10 mouse cellular contexts compared by ENCODE assay signal in genomic region chr14:105589751-105590150, GRCm38 (mm10).
DNase-seq lines count a peak whose midpoint lies in the region; ATAC-seq lines count a peak whose summit lies in the region.
"Had no signal": no experiment of that assay in that cellular context is flagged by ENCODE, and none has a peak within 500 bp of the region (broad histone marks: within the 10 kb centered on the region; RNA-seq: fewer than 3 reads in every experiment).

No protein-coding gene starts in this region.

- H3K36me3 ChIP-seq in heart, embryonic 11.5 days (ENCODE audit: control insufficient read depth, insufficient read depth, low read length): no peaks in the 10 kb centered on the region
- no peaks in the 10 kb centered on the region for H3K36me3 ChIP-seq in midbrain, embryonic 14.5 days (ENCODE audit: control insufficient read depth, insufficient read depth, low read length)
- H3K36me3 ChIP-seq in midbrain, embryonic 13.5 days: no peaks in the 10 kb centered on the region
- no peaks in the 10 kb centered on the region for H3K36me3 ChIP-seq in hindbrain, embryonic 14.5 days (replicated peaks; ENCODE audit: control insufficient read depth, insufficient read depth)
- H3K36me3 ChIP-seq in neural tube, embryonic 15.5 days: no peaks in the 10 kb centered on the region
- H3K36me3 ChIP-seq: embryonic facial prominence, embryonic 15.5 days had no signal

- peak overlapping the region; percentile 46; the same call in 1 of the 2 replicates for H3K27ac ChIP-seq in heart, embryonic 11.5 days (ENCODE audit: low read depth, low read length)
- H3K27ac ChIP-seq in midbrain, embryonic 14.5 days (replicated peaks; ENCODE audit: low read depth, low read length): peak overlapping the region; percentile 65; the same call in 1 of the 2 replicates
- H3K27ac ChIP-seq in midbrain, embryonic 13.5 days: no peak overlapping the region
- H3K27ac ChIP-seq in hindbrain, embryonic 14.5 days: peak overlapping the region; percentile 76
- H3K27ac ChIP-seq in neural tube, embryonic 15.5 days (replicated peaks): peak overlapping the region; percentile 81

- H3K4me1 ChIP-seq in heart, embryonic 11.5 days (ENCODE audit: control insufficient read depth, insufficient read depth, low read length): peaks cover 10% of the 10 kb centered on the region
- H3K4me1 ChIP-seq in midbrain, embryonic 14.5 days (ENCODE audit: control insufficient read depth, insufficient read depth, low read length): no peaks in the 10 kb centered on the region; the same call in 1 of the 2 replicates
- peaks cover 14% of the 10 kb centered on the region for H3K4me1 ChIP-seq in midbrain, embryonic 13.5 days (replicated peaks)
- peaks cover 5% of the 10 kb centered on the region; the same call in 1 of the 2 replicates for H3K4me1 ChIP-seq in hindbrain, embryonic 14.5 days (replicated peaks; ENCODE audit: control insufficient read depth, insufficient read depth, low read length)
- peaks cover 24% of the 10 kb centered on the region for H3K4me1 ChIP-seq in neural tube, embryonic 15.5 days

- H3K27me3 ChIP-seq in heart, embryonic 11.5 days (ENCODE audit: control insufficient read depth, insufficient read depth, low read length): no peaks in the 10 kb centered on the region
- no peaks in the 10 kb centered on the region for H3K27me3 ChIP-seq in midbrain, embryonic 14.5 days (ENCODE audit: control insufficient read depth, insufficient read depth, low read length)
- H3K27me3 ChIP-seq in midbrain, embryonic 13.5 days: no peaks in the 10 kb centered on the region
- no peaks in the 10 kb centered on the region for H3K27me3 ChIP-seq in hindbrain, embryonic 14.5 days (ENCODE audit: control insufficient read depth, insufficient read depth, low read length)
- H3K27me3 ChIP-seq in neural tube, embryonic 15.5 days (replicated peaks): no peaks in the 10 kb centered on the region
- H3K27me3 ChIP-seq: embryonic facial prominence, embryonic 15.5 days had no signal

- H3K9ac ChIP-seq in heart, embryonic 11.5 days (ENCODE audit: low read depth, low read length): peak overlapping the region; percentile 49; the same call in 1 of the 2 replicates
- H3K9ac ChIP-seq in midbrain, embryonic 14.5 days (replicated peaks; ENCODE audit: low read length): no peak overlapping the region
- no peak overlapping the region for H3K9ac ChIP-seq in midbrain, embryonic 13.5 days (replicated peaks)
- no peak overlapping the region for H3K9ac ChIP-seq in hindbrain, embryonic 14.5 days
- H3K9ac ChIP-seq in neural tube, embryonic 15.5 days (replicated peaks): 0 out of 2 replicates have a peak overlapping the region, but pooled peaks have one; percentile 28
- H3K9ac ChIP-seq: embryonic facial prominence, embryonic 15.5 days had no signal

- no peak for DNase-seq in heart, postnatal 4 days
- DNase-seq in midbrain, embryonic 14.5 days: peak; percentile 23
- no peak for DNase-seq in hindbrain, embryonic 14.5 days (ENCODE audit: low spot score)
- no peak for DNase-seq in kidney, adult 18-20 months
- DNase-seq: adrenal gland, adult 8-10 months had no signal

- WGBS in heart, embryonic 11.5 days (ENCODE audit: insufficient replicate concordance): 76% methylated on average over 7 of the region's 7 CpGs
- WGBS in midbrain, embryonic 14.5 days: 71% methylated on average over 7 of the region's 7 CpGs
- 72% methylated on average over 7 of the region's 7 CpGs for WGBS in midbrain, embryonic 13.5 days
- WGBS in hindbrain, embryonic 14.5 days: 60% methylated on average over 7 of the region's 7 CpGs
- 27% methylated on average over 7 of the region's 7 CpGs for WGBS in neural tube, embryonic 15.5 days

- peak overlapping the region; percentile 58 for H3K4me2 ChIP-seq in heart, embryonic 11.5 days
- no peak overlapping the region for H3K4me2 ChIP-seq in midbrain, embryonic 14.5 days (ENCODE audit: low read length)
- no peak overlapping the region for H3K4me2 ChIP-seq in midbrain, embryonic 13.5 days (replicated peaks)
- H3K4me2 ChIP-seq in hindbrain, embryonic 14.5 days (replicated peaks): no peak overlapping the region
- H3K4me2 ChIP-seq in neural tube, embryonic 15.5 days: peak overlapping the region; percentile 40
- H3K4me2 ChIP-seq: embryonic facial prominence, embryonic 15.5 days had no signal

- no peak for ATAC-seq in heart, embryonic 11.5 days (replicated peaks; ENCODE audit: insufficient number of reproducible peaks, low FRiP score, low TSS enrichment)
- ATAC-seq in midbrain, embryonic 14.5 days (ENCODE audit: low FRiP score, low TSS enrichment): no peak
- no peak for ATAC-seq in midbrain, embryonic 13.5 days
- no peak for ATAC-seq in hindbrain, embryonic 14.5 days (ENCODE audit: low FRiP score)
- ATAC-seq in neural tube, embryonic 15.5 days (ENCODE audit: low FRiP score): no peak
- no peak for ATAC-seq in granulocyte monocyte progenitor cell, adult 5-6 weeks (replicated peaks; ENCODE audit: poor library complexity, severe bottlenecking)

- H3K9me3 ChIP-seq in heart, embryonic 11.5 days (replicated peaks; ENCODE audit: control insufficient read depth, low read length): no peaks in the 10 kb centered on the region
- H3K9me3 ChIP-seq in midbrain, embryonic 14.5 days (ENCODE audit: control insufficient read depth, low read length): no peaks in the 10 kb centered on the region
- no peaks in the 10 kb centered on the region for H3K9me3 ChIP-seq in midbrain, embryonic 13.5 days
- no peaks in the 10 kb centered on the region for H3K9me3 ChIP-seq in hindbrain, embryonic 14.5 days (ENCODE audit: control insufficient read depth, low read length)
- H3K9me3 ChIP-seq in neural tube, embryonic 15.5 days (replicated peaks): no peaks in the 10 kb centered on the region
- H3K9me3 ChIP-seq: embryonic facial prominence, embryonic 15.5 days had no signal

- peak overlapping the region; percentile 22 for H3K4me3 ChIP-seq in heart, embryonic 11.5 days (ENCODE audit: low read depth, low read length)
- H3K4me3 ChIP-seq in midbrain, embryonic 14.5 days (replicated peaks; ENCODE audit: low read depth, low read length): no peak overlapping the region
- H3K4me3 ChIP-seq in midbrain, embryonic 13.5 days (replicated peaks): no peak overlapping the region
- no peak overlapping the region for H3K4me3 ChIP-seq in hindbrain, embryonic 14.5 days (replicated peaks; ENCODE audit: low read length)
- no peak overlapping the region; the same call in 1 of the 2 replicates for H3K4me3 ChIP-seq in neural tube, embryonic 15.5 days (replicated peaks)
- H3K4me3 ChIP-seq: embryonic facial prominence, embryonic 15.5 days had no signal

Comparison
In these comparisons a context has a peak if more than half of its experiments do, and no peak if none do; other contexts are left out.
1. H3K4me2 ChIP-seq: peak in heart, embryonic 11.5 days (single experiment) and neural tube, embryonic 15.5 days (single experiment); none in midbrain, embryonic 14.5 days (single experiment), midbrain, embryonic 13.5 days (single experiment) and hindbrain, embryonic 14.5 days (single experiment).
2. H3K9ac ChIP-seq: peak in heart, embryonic 11.5 days (single experiment) and neural tube, embryonic 15.5 days (single experiment); none in midbrain, embryonic 14.5 days (single experiment), midbrain, embryonic 13.5 days (single experiment) and hindbrain, embryonic 14.5 days (single experiment).